Mouse (Mus musculus): Measurements from ENCODE around the gene Ablim2. TPM values are rescaled to one million over a fixed set of nuclear protein-coding genes. Genes with fewer than 3 reads are reported as not detected.

Ablim2 gene
- polyA plus RNA-seq, 2 experiments: 0.16 TPM; not detected in 1

- Histone ChIP-seq H3K27me3 (ENCODE audit: control insufficient read depth, insufficient read depth, low read length) (no peaks in the 10 kb centered on the region), H3K36me3 (replicated peaks; ENCODE audit: control insufficient read depth, insufficient read depth, low read depth) (no peaks in the 10 kb centered on the region), H3K9me3 (ENCODE audit: control insufficient read depth, low read length) (no peaks in the 10 kb centered on the region), H3K4me3 (ENCODE audit: insufficient read depth in 1 of 2, low read depth in 2 of 2, low read length in 2 of 2) (no peak overlapping the region), H3K4me2 (ENCODE audit: low read depth) (no peak overlapping the region), H3K27ac (no peak overlapping the region), H3K9ac (replicated peaks) (no peak overlapping the region), H3K4me1 (replicated peaks; ENCODE audit: control insufficient read depth in 2 of 2, insufficient read depth in 2 of 2, low read length in 1 of 2) (peaks cover 0 to 7% of the 10 kb centered on the region in 2 experiments; a peak in 2 of 4 replicates)
- TF ChIP-seq EP300 (IDR thresholded peaks at IDR 0.05; ENCODE audit: low read depth): no peak
- no peak for TF ChIP-seq CTCF (IDR thresholded peaks at IDR 0.05; ENCODE audit: low read depth)
- ATAC-seq (ENCODE audit: insufficient read depth): no peak
- no peak for DNase-seq (ENCODE audit: low read depth in 3 of 3, low spot score in 3 of 3)
- 48% methylated on average over 5 of the region's 5 CpGs for WGBS (ENCODE audit: insufficient replicate concordance)
Measured at GRCm38 (mm10) chr5:35717455-35717854, 40.2 kb upstream of the Ablim2 start.

GRCm38 (mm10) chr5:35717946-35718345, 39.7 kb upstream of the Ablim2 start:
- 50% methylated on average over 4 of the region's 4 CpGs for WGBS (ENCODE audit: insufficient replicate concordance)
- ATAC-seq (ENCODE audit: insufficient read depth) (no peak), DNase-seq (ENCODE audit: low read depth in 3 of 3, low spot score in 3 of 3) (no peak)
- Histone ChIP-seq H3K27ac (no peak overlapping the region), H3K4me1 (replicated peaks; ENCODE audit: control insufficient read depth in 2 of 2, insufficient read depth in 2 of 2, low read length in 1 of 2) (peaks cover 0 to 8% of the 10 kb centered on the region in 2 experiments; a peak in 2 of 4 replicates), H3K9me3 (ENCODE audit: control insufficient read depth, low read length) (no peaks in the 10 kb centered on the region), H3K27me3 (ENCODE audit: control insufficient read depth, insufficient read depth, low read length) (no peaks in the 10 kb centered on the region), H3K4me2 (ENCODE audit: low read depth) (no peak overlapping the region), H3K4me3 (ENCODE audit: insufficient read depth in 1 of 2, low read depth in 2 of 2, low read length in 2 of 2) (no peak overlapping the region), H3K36me3 (replicated peaks; ENCODE audit: control insufficient read depth, insufficient read depth, low read depth) (no peaks in the 10 kb centered on the region), H3K9ac (replicated peaks) (no peak overlapping the region)
- peak; percentile 39 for TF ChIP-seq CTCF (IDR thresholded peaks at IDR 0.05; ENCODE audit: low read depth)
- no peak for TF ChIP-seq EP300 (IDR thresholded peaks at IDR 0.05; ENCODE audit: low read depth)

GRCm38 (mm10) chr5:35718817-35719216, 38.9 kb upstream of the Ablim2 start:
- H3K4me2 ChIP-seq (ENCODE audit: low read depth): no peak overlapping the region
- H3K36me3 ChIP-seq (replicated peaks; ENCODE audit: control insufficient read depth, insufficient read depth, low read depth): no peaks in the 10 kb centered on the region
- no peak overlapping the region for H3K9ac ChIP-seq (replicated peaks)
- no peaks in the 10 kb centered on the region for H3K9me3 ChIP-seq (ENCODE audit: control insufficient read depth, low read length)
- ATAC-seq (ENCODE audit: insufficient read depth) (no peak), DNase-seq (ENCODE audit: low read depth in 3 of 3, low spot score in 3 of 3) (no peak)
- no peak overlapping the region for H3K27ac ChIP-seq
- H3K27me3 ChIP-seq (ENCODE audit: control insufficient read depth, insufficient read depth, low read length): no peaks in the 10 kb centered on the region
- H3K4me3 ChIP-seq (ENCODE audit: insufficient read depth in 1 of 2, low read depth in 2 of 2, low read length in 2 of 2): no peak overlapping the region
- TF ChIP-seq CTCF (IDR thresholded peaks at IDR 0.05; ENCODE audit: low read depth): no peak
- no peak for TF ChIP-seq EP300 (IDR thresholded peaks at IDR 0.05; ENCODE audit: low read depth)
- peaks cover 0 to 8% of the 10 kb centered on the region in 2 experiments; a peak in 2 of 4 replicates for H3K4me1 ChIP-seq (replicated peaks; ENCODE audit: control insufficient read depth in 2 of 2, insufficient read depth in 2 of 2, low read length in 1 of 2)
- 76% methylated on average over 11 of the region's 11 CpGs for WGBS (ENCODE audit: insufficient replicate concordance)

GRCm38 (mm10) chr5:35719343-35719742, 38.3 kb upstream of the Ablim2 start:
- H3K4me3 ChIP-seq (ENCODE audit: insufficient read depth in 1 of 2, low read depth in 2 of 2, low read length in 2 of 2): no peak overlapping the region
- H3K27me3 ChIP-seq (ENCODE audit: control insufficient read depth, insufficient read depth, low read length): no peaks in the 10 kb centered on the region
- H3K4me1 ChIP-seq (replicated peaks; ENCODE audit: control insufficient read depth in 2 of 2, insufficient read depth in 2 of 2, low read length in 1 of 2): peaks cover 0 to 8% of the 10 kb centered on the region in 2 experiments; a peak in 2 of 4 replicates
- no peaks in the 10 kb centered on the region for H3K36me3 ChIP-seq (replicated peaks; ENCODE audit: control insufficient read depth, insufficient read depth, low read depth)
- TF ChIP-seq CTCF (IDR thresholded peaks at IDR 0.05; ENCODE audit: low read depth): no peak
- TF ChIP-seq EP300 (IDR thresholded peaks at IDR 0.05; ENCODE audit: low read depth): no peak
- H3K9me3 ChIP-seq (ENCODE audit: control insufficient read depth, low read length): no peaks in the 10 kb centered on the region
- H3K4me2 ChIP-seq (ENCODE audit: low read depth): no peak overlapping the region
- no peak overlapping the region for H3K27ac ChIP-seq
- DNase-seq (ENCODE audit: low read depth in 3 of 3, low spot score in 3 of 3) (no peak), ATAC-seq (ENCODE audit: insufficient read depth) (no peak)
- H3K9ac ChIP-seq (replicated peaks): no peak overlapping the region

GRCm38 (mm10) chr5:35719880-35720279, 37.8 kb upstream of the Ablim2 start:
- Histone ChIP-seq H3K27me3 (ENCODE audit: control insufficient read depth, insufficient read depth, low read length) (no peaks in the 10 kb centered on the region), H3K9me3 (ENCODE audit: control insufficient read depth, low read length) (no peaks in the 10 kb centered on the region), H3K4me1 (replicated peaks; ENCODE audit: control insufficient read depth in 2 of 2, insufficient read depth in 2 of 2, low read length in 1 of 2) (peaks cover 0 to 8% of the 10 kb centered on the region in 2 experiments; a peak in 2 of 4 replicates), H3K4me2 (ENCODE audit: low read depth) (no peak overlapping the region), H3K27ac (no peak overlapping the region), H3K9ac (replicated peaks) (no peak overlapping the region), H3K4me3 (ENCODE audit: insufficient read depth in 1 of 2, low read depth in 2 of 2, low read length in 2 of 2) (no peak overlapping the region), H3K36me3 (replicated peaks; ENCODE audit: control insufficient read depth, insufficient read depth, low read depth) (no peaks in the 10 kb centered on the region)
- WGBS (ENCODE audit: insufficient replicate concordance): 50% methylated on average over 1 of the region's 1 CpGs
- DNase-seq (ENCODE audit: low read depth in 3 of 3, low spot score in 3 of 3) (no peak), ATAC-seq (ENCODE audit: insufficient read depth) (no peak)
- no peak for TF ChIP-seq EP300 (IDR thresholded peaks at IDR 0.05; ENCODE audit: low read depth)
- no peak for TF ChIP-seq CTCF (IDR thresholded peaks at IDR 0.05; ENCODE audit: low read depth)

Measured in liver, embryonic 14.5 days (tissue).